Mouse (Mus musculus) brown adipose tissue, adult 24 weeks (tissue): Measurements from ENCODE around the gene Ate1. TPM values are rescaled to one million over a fixed set of nuclear protein-coding genes. Genes with fewer than 3 reads are reported as not detected.
"Not testable (repeated sequence)": the region's sequence is repeated elsewhere in the genome, so short reads cannot be mapped to it uniquely, and the experiment has no call there.

Experiments
- H3K27ac ChIP-seq: fragments of 200-500 bp; replicated peaks from 2 replicates; pipeline ENCODE4 v1.5.1; 2012; ENCODE audit warnings: low read depth, mild to moderate bottlenecking, low read length
- H3K4me1 ChIP-seq: fragments of 200-500 bp; 2 replicates; pipeline ENCODE4 v1.6.1; 2012; ENCODE audit warnings: low read length, mixed read lengths; ENCODE audit not compliant: control insufficient read depth, insufficient read depth, insufficient read length
- H3K4me3 ChIP-seq: fragments of 200-500 bp; 2 replicates; pipeline ENCODE4 v1.5.1; 2012; ENCODE audit warnings: low read depth, mild to moderate bottlenecking, low read length, moderate library complexity; ENCODE audit not compliant: insufficient read depth
- polyA plus RNA-seq: library from polyadenylated mRNA; stranded (reverse); fragments of >200 nt; gene quantifications from 2 replicates; pipeline ENCODE4 v1.2.4, GENCODE M21; 2012; ENCODE audit not compliant: missing spikeins, insufficient read depth, insufficient read length

Ate1 gene
- polyA plus RNA-seq, 1 experiment, result 16.0 TPM

- Histone ChIP-seq H3K4me1 (no peaks in the 10 kb centered on the region), H3K27ac (no peak overlapping the region), H3K4me3 (no peak overlapping the region)
Observed at GRCm38 (mm10) chr7:130540176-130540575, 20.0 kb upstream of the Ate1 start.

GRCm38 (mm10) chr7:130537068-130537467 lies 16.9 kb upstream of the Ate1 start:
- H3K4me1 ChIP-seq, result 0 out of 2 replicates have a peak, but pooled peaks cover 2% of the 10 kb centered on the region
- H3K4me3 ChIP-seq, result no peak overlapping the region
- no peak overlapping the region for H3K27ac ChIP-seq

DNA sequence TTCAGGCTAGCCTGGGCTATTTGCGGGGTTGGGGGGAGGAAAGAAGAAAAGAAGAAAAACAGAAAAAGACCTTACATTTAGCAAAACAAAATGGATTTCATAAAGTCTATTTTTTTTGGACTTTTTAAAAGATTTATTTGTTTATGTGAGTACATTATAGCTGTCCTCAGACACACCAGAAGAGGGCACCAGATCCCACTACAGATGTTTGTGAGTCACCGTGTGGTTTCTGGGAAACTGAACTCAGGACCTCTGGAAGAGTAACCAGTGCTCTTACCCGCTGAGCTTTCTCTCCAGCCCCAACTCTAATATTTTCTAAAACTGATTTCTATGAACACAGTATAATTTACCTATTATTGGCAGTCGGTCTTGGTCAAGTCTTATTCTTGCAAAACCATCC lies 15.0 kb upstream of the Ate1 start:
- Histone ChIP-seq H3K27ac (no peak overlapping the region), H3K4me1 (0 out of 2 replicates have a peak, but pooled peaks cover 2% of the 10 kb centered on the region), H3K4me3 (no peak overlapping the region)

DNA sequence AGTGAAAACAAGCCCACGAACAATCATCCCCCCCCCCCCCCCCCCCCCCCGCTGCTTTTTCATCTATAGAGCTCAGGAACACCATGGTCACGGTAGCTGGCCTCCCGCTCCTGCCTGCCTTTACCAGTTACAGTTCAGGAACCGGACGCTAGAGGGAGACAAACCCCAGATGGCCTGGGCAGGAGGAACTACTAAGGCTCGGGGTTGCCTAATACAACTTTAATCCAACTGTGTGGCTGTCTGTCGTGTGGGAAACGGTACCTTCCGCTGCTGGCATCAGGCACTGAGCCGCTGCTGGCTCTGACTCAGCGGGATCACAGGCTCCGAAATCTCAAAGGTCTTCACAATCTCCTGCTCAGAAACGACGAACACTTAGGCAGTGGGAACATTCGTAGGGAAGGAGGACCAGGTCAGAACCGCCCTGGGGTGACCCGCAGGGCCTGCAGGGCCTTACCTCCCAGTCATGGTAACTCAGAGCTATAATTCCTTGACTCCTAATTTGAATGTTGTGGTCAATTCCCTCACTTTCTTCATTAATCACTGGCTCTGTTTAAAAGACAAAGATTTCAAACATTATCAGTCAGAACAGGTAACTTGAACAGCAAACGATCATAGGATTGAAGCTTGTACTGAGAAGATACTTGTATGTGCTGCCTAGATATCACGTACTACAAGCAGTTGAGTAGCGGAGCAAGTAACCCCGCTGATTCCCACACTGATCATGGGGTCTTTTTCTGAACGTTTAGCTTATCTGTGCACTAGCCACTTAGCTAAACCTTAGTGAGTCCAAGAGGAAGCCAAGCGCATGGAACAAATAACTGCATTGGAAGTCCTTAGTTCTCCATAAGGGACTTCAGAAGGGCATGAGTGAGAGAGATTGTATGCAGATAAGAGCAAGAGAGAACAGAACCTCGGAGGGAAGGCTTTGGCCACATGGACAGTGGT lies 13.4 kb upstream of the Ate1 start:
- Histone ChIP-seq H3K27ac (no peak overlapping the region), H3K4me1 (0 out of 2 replicates have a peak, but pooled peaks cover 2% of the 10 kb centered on the region), H3K4me3 (no peak overlapping the region)

DNA sequence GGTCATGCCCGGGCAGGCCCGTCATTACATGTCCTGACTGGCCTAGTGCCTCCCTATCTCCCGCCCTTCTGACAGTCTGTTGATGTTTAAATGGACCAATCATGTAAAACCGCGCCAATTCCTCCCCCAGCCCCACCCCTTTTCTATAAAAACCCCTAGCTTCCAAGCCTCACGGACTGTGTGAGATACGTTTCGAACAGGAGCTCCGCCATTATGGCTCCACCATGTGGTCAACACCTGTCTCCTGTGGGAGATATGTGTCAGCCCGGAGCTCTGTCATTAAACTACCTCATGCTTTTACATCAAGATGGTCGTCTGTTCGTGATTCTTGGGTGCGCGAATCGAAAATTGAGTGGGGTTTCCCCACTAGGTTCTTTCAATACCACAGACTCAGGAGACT lies 11.0 kb upstream of the Ate1 start:
- H3K4me1 ChIP-seq, H3K27ac ChIP-seq, H3K4me3 ChIP-seq: not testable (repeated sequence)

DNA sequence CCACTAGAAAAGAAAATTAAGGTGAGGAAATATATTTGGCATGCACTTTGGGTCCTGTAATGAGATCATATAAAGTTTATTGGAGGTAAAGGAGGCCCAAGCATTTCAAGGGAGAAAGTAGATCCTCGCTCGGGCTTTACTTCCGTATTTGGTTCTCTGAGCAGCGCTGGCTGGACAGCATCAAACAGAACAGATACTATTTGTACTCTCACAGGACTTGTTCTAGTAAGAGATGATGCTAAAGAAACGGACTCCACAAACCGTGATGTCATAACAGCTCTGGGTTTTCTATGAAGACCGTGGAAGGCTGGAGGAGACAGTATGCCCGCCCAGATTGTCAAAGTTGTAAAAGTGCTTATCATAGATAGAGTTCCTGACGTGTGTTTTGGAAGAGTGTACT lies 7.1 kb upstream of the Ate1 start:
- no peak overlapping the region for H3K4me3 ChIP-seq
- H3K27ac ChIP-seq, result no peak overlapping the region
- no peaks in the 10 kb centered on the region for H3K4me1 ChIP-seq

DNA sequence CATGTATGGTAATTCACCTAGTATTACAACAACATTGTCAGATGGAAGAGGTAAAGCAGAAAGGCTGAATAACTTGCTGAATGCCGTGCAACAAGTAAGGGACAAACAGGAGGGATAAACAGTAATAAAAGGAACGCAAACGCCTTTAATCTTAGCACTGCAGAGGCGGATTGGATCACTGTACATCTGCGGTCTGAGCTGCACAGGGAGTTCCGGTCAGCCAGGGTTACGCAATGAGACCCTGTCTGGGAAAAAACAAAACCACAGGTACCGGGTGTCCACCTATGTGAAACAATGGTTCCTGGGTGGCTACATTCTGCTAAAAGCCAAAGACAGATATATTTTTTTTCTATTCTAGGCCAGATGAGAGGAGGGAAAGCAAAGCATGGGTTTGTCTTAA lies 3.3 kb upstream of the Ate1 start:
- Histone ChIP-seq H3K27ac (no peak overlapping the region), H3K4me3 (no peak overlapping the region), H3K4me1 (peaks cover 2% of the 10 kb centered on the region; the same call in 1 of the 2 replicates)

- H3K27ac ChIP-seq, result peak overlapping the region; percentile 29; the same call in 1 of the 2 replicates
- H3K4me3 ChIP-seq, result no peak overlapping the region
- H3K4me1 ChIP-seq, result peaks cover 4% of the 10 kb centered on the region; the same call in 1 of the 2 replicates
Observed at GRCm38 (mm10) chr7:130520812-130521422, 748 bp upstream of the Ate1 start.

DNA sequence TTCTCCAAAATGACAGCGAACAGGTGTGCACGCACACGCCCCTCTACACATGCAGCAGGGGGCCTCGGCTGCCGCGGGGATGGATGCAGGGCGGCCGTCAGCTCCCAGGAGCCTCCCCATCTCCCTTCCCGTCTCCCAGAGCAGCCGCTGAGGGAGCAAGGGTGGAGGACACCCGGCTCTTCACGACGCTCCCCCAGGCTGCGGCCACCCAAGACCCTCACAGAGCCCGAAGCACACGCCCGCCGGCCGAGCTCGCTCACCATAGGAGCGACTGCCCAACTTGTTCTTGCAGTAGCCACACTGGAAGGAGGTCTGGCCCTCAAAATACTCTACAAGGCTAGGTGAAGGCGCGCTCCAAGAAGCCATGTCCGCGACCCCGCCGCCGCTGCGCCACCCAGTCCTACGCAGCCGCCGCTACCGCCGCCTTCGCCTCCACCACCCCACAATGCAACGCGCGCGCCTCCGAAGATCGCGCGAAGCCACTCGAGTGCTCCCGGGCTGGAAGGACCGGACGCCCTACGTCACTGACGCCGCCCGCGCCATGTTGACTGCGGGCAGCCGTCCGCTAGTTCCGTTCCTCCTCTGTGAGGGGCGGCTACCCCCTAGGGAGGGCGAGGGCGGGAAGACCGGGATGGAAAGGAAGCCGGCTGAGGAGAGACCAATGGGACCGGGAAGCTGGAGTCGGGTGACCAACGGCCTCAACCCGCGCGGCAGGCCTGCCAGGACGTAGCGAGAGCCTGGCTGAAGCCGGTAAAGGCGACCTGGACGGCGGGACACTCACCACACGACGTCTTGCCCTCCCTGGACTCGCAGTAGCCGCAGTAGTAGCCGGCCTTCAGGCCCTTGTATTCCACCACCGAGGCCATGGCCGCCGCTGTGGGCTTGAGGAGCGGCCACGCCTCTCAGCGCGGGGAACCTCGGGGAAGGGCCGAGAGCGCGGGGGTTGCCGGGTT lies 797 bp downstream of the Ate1 start:
- peak overlapping the region; percentile 86 for H3K4me3 ChIP-seq
- peak overlapping the region; percentile 96 for H3K27ac ChIP-seq
- H3K4me1 ChIP-seq, result peaks cover 4% of the 10 kb centered on the region; the same call in 1 of the 2 replicates

GRCm38 (mm10) chr7:130518213-130519095 lies 1.7 kb downstream of the Ate1 start:
- Histone ChIP-seq H3K27ac (peak overlapping the region; percentile 75; the same call in 1 of the 2 replicates), H3K4me3 (peak overlapping the region; percentile 86), H3K4me1 (peaks cover 4% of the 10 kb centered on the region; the same call in 1 of the 2 replicates)

GRCm38 (mm10) chr7:130510243-130510642 lies 9.9 kb downstream of the Ate1 start:
- Histone ChIP-seq H3K4me1 (no peaks in the 10 kb centered on the region), H3K27ac (no peak overlapping the region), H3K4me3 (no peak overlapping the region)

DNA sequence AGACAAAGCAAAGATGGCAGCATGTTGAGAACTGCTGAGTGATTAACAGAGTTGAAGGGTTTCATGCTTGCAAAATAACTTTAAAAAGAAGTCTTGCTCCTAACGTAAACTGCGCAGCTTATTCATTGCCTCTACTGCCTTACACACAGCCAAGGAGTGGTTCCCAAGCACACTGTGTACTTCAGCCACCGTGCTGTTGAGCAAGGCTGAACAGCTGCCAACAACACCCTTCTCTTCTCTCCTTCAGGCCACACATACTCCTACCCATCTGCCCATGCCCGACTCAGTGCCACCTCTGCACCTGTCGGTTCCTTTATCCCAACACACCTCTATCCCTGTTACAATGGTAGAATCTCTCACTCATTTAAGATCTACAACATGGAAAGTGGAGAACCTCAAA lies 17.2 kb downstream of the Ate1 start:
- Histone ChIP-seq H3K27ac (no peak overlapping the region), H3K4me1 (no peaks in the 10 kb centered on the region), H3K4me3 (no peak overlapping the region)

DNA sequence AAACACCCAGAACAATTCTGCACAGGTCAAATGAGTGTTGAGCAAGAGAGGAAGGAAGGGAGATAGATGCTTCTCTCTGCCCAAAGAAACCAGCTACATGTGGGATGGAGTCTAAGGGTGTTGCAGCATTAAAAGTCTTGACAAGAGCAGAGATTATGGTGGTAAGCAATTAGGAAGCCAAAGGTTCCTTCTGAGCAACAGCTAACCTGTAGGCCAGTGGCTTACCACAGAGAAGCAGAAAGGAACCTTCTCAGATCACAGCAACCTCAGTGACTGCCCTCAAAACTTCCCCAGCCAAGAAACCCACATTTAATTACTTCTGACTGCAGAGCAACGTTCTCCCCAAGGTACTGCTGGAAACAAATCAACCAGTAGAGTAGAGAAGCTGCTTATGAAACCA lies 18.7 kb downstream of the Ate1 start:
- Histone ChIP-seq H3K4me3 (no peak overlapping the region), H3K27ac (no peak overlapping the region), H3K4me1 (no peaks in the 10 kb centered on the region)

DNA sequence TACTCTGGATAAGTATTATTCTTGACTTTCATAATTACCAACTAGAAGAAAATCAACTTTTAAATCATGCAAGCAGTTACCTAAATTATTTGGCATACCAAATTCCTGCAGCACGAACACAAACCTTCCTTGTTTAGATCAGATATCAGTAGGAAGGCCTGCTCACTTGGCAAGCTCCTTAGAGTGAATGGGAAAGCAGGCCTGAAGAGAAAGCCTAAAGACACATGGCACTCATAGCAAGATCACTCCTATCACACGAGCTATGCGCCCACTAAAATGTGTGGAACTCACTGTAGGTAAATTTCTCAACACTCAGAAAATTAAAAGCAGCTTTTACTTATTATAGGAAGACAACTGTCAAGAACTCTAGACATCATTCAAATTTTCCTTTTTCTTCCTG lies 26.8 kb downstream of the Ate1 start:
- no peak overlapping the region for H3K27ac ChIP-seq
- no peak overlapping the region for H3K4me3 ChIP-seq
- no peaks in the 10 kb centered on the region for H3K4me1 ChIP-seq
